Comparison of ENCODE assay signal across 10 mouse cellular contexts in genomic region chr8:107572497-107572896, GRCm38 (mm10). TPM values are rescaled to one million over a fixed set of nuclear protein-coding genes. Genes with fewer than 3 reads are reported as not detected.
DNase-seq lines count a peak whose midpoint lies in the region; ATAC-seq and TF ChIP-seq lines count a peak whose summit lies in the region.
"Had no signal": no experiment of that assay in that cellular context is flagged by ENCODE, and none has a peak within 500 bp of the region (broad histone marks: within the 10 kb centered on the region; RNA-seq: fewer than 3 reads in every experiment).

No protein-coding gene starts in this region.

- peak; percentile 56; the same call in 1 of the 2 replicates for TF ChIP-seq CTCF in cortical plate, adult 2 months (IDR thresholded peaks at IDR 0.05; ENCODE audit: extremely low read depth, insufficient read depth, low read length)

- WGBS in hindbrain, embryonic 10.5 days: 59% methylated on average over 4 of the region's 4 CpGs
- WGBS in hindbrain, embryonic 16.5 days: 49% methylated on average over 4 of the region's 4 CpGs

- H3K4me3 ChIP-seq in hindbrain, embryonic 10.5 days: no peak overlapping the region
- H3K4me3 ChIP-seq in hindbrain, embryonic 16.5 days (ENCODE audit: low read length): no peak overlapping the region
- H3K4me3 ChIP-seq in cortical plate, adult 2 months (ENCODE audit: insufficient read depth, low read length): no peak overlapping the region
- H3K4me3 ChIP-seq: embryonic facial prominence, embryonic 12.5 days; midbrain, embryonic 12.5 days had no signal

- intact Hi-C loops in heart, postnatal 10 days (cut with DNase I): loop anchor here (1.0 to 10.0 kb wide), 2 partner anchors 117 to 458 kb away; no protein-coding TSS in a partner anchor

- ATAC-seq in hindbrain, embryonic 16.5 days: no peak
- ATAC-seq in megakaryocyte-erythroid progenitor cell, adult 5-6 weeks (replicated peaks; ENCODE audit: low FRiP score, low TSS enrichment, poor library complexity, severe bottlenecking): peak; percentile 79

- no peak for TF ChIP-seq POLR2A in cortical plate, adult 2 months (IDR thresholded peaks at IDR 0.05; ENCODE audit: extremely low read depth, insufficient read depth, low read length)

- no peaks in the 10 kb centered on the region for H3K27me3 ChIP-seq in hindbrain, embryonic 10.5 days (ENCODE audit: insufficient read depth, poor library complexity, severe bottlenecking)
- H3K27me3 ChIP-seq in hindbrain, embryonic 16.5 days (replicated peaks; ENCODE audit: control insufficient read depth, insufficient read depth, low read length): no peaks in the 10 kb centered on the region
- H3K27me3 ChIP-seq: embryonic facial prominence, embryonic 12.5 days; midbrain, embryonic 12.5 days had no signal

- no peaks in the 10 kb centered on the region for H3K9me3 ChIP-seq in hindbrain, embryonic 10.5 days
- H3K9me3 ChIP-seq in hindbrain, embryonic 16.5 days (ENCODE audit: control insufficient read depth, low read length): no peaks in the 10 kb centered on the region
- H3K9me3 ChIP-seq: embryonic facial prominence, embryonic 12.5 days; midbrain, embryonic 12.5 days had no signal

- no peak overlapping the region for H3K4me2 ChIP-seq in hindbrain, embryonic 16.5 days (ENCODE audit: low read length)
- H3K4me2 ChIP-seq: embryonic facial prominence, embryonic 12.5 days; midbrain, embryonic 12.5 days had no signal

- H3K9ac ChIP-seq in hindbrain, embryonic 16.5 days (ENCODE audit: low read depth, low read length): no peak overlapping the region
- H3K9ac ChIP-seq: embryonic facial prominence, embryonic 12.5 days; midbrain, embryonic 12.5 days had no signal

- peaks cover 5% of the 10 kb centered on the region for H3K4me1 ChIP-seq in hindbrain, embryonic 10.5 days (replicated peaks)
- H3K4me1 ChIP-seq in hindbrain, embryonic 16.5 days (ENCODE audit: control insufficient read depth, insufficient read depth, low read depth, low read length): peaks cover 3% of the 10 kb centered on the region; the same call in 1 of the 2 replicates
- peaks cover 2% of the 10 kb centered on the region; the same call in 1 of the 2 replicates for H3K4me1 ChIP-seq in cortical plate, adult 2 months (ENCODE audit: control insufficient read depth, insufficient read depth, low read length)
- H3K4me1 ChIP-seq: embryonic facial prominence, embryonic 12.5 days had no signal

- DNase-seq in hindbrain, embryonic 10.5 days (ENCODE audit: low spot score): peak; percentile 74
- peak; percentile 87 for DNase-seq in ZHBTc4 (ENCODE audit: low read depth, low spot score)
- peak; percentile 71 to 84 for DNase-seq in heart, postnatal 10 days
- peak; percentile 46 to 55 for DNase-seq in layer of hippocampus, postnatal 14 days (ENCODE audit: low spot score in 2 of 2)
- peak; percentile 90 for DNase-seq in testis, postnatal 10 days (ENCODE audit: low spot score)

- H3K36me3 ChIP-seq in hindbrain, embryonic 10.5 days: no peaks in the 10 kb centered on the region
- no peaks in the 10 kb centered on the region for H3K36me3 ChIP-seq in hindbrain, embryonic 16.5 days (ENCODE audit: control insufficient read depth, insufficient read depth, low read length)
- H3K36me3 ChIP-seq: embryonic facial prominence, embryonic 12.5 days; midbrain, embryonic 12.5 days had no signal

- no peak overlapping the region for H3K27ac ChIP-seq in hindbrain, embryonic 10.5 days
- H3K27ac ChIP-seq in hindbrain, embryonic 16.5 days (ENCODE audit: low read depth, low read length): no peak overlapping the region
- no peak overlapping the region for H3K27ac ChIP-seq in cortical plate, adult 2 months (ENCODE audit: insufficient read depth, low read length)
- H3K27ac ChIP-seq: embryonic facial prominence, embryonic 12.5 days; midbrain, embryonic 12.5 days had no signal

RNA-seq across cellular contexts. Expression of gene Psmd7, which starts 15.8 kb away (rescaled TPM):
- 312 and 323 TPM in 2 replicates for polyA plus RNA-seq in hindbrain, embryonic 10.5 days (2016; fragmentation: Nextera tagmentation; extraction: Ambion mirVana)
- polyA plus RNA-seq in hindbrain, embryonic 16.5 days (2015; fragmentation: Nextera tagmentation; extraction: Ambion mirVana): 235 and 245 TPM in 2 replicates
- 113 and 114 TPM in 2 replicates for polyA plus RNA-seq in cortical plate, adult 2 months (2012; rRNA removed)
- 10 to 100 TPM; 85.6 to 93.7 TPM for total RNA-seq in heart, postnatal 10 days (2021)
- 100 to 1,000 TPM; 107 TPM for total RNA-seq in layer of hippocampus, postnatal 14 days (2021)
- 258 and 283 TPM in 2 replicates for total RNA-seq in megakaryocyte-erythroid progenitor cell, adult 5-6 weeks (2014; fragmentation: Nextera tagmentation)
- total RNA-seq in megakaryocyte-erythroid progenitor cell, adult 5-6 weeks (2017): 192 and 261 TPM in 2 replicates
